Mouse (Mus musculus) spleen, adult 10 weeks (tissue): ENCODE measurements around the gene Il27. TPM values are rescaled to one million over a fixed set of nuclear protein-coding genes. Genes with fewer than 3 reads are reported as not detected.

Source experiments
- polyA plus RNA-seq: library from polyadenylated mRNA; stranded (reverse); fragments of 350-450 nt; fragmentation: Illumina TruSeq; extraction: RNeasy Lipid Tissue Mini Kit (QIAGEN cat#74804); gene quantifications from one replicate; pipeline ENCODE4 v1.2.3, GENCODE M21; 2015; ENCODE audit warnings: low replicate concordance; ENCODE audit not compliant: insufficient read depth

Il27 gene
- polyA plus RNA-seq = 0.33 TPM

DNA sequence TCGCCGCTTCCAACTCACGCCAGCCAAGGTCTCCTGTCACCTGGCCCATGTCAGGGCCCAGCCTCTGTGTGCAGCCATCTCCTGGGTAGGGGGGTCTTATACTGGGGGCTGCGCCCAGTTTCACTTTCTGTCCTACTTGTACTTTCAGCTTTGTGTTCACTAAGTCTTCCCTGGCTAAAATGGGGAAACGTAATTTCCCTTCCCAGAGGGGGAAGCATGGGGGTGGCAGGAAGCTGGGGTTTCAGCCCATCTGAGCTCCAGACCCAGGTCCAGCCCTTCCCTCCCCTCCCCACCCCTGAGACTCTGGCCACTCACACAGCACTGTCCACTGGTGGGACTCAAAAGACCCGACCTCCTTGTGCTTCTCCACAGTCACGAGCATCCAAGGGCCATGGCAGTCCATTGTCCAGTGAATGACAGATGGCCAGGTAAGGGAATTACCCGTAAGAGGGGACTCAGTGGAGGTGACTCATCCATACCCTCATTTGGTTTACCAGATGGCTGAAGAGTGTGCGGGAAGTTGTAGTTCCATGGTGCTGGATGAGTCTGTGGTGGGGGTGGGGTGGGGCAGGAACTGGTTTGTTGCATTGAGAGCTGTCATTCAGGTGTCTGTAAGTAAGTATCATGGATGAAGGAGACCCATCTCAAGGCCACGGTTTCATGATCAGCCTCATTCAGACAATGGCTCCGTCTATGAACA lies at the start of gene Il27:
TSS of gene Il27 (minus strand) at position 80 of the 700 bp plus-strand sequence.

DNA sequence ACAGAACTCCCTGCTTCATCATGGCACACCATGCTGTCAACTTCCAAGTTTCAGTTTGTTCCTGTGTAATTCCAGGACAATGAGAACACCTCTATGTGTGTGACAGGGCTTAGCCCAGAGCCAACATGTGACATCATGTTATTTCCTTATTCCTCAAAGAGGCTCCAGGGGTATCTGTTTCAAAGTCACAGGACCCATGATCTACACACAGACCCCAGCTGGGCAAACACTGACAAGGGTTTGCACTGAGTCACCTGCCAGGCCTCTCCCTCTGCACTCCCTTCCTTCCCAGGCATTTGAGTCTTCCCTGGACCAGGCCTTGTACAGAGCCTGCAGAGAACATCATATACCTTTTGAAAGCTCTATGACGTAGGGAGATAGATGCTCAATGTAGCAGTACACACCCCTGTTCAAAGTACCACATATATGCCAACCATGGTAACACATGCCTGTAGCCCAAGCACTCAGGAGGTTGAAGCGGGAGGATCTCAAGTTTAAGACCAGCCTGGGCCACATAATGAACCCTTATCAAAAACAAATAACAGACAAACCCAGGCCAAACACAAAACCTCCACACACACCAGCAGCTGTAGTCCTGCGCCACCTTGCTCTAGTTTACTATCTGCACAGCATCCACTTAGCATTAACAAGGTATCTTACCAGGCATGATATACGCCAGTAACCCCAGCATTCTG lies 36.2 kb upstream of the Il27 start, which contains the start of gene Nupr1:
TSS of gene Nupr1 (minus strand) at position 38 of the 695 bp plus-strand sequence.

GRCm38 (mm10) chr7:126585717-126586116 lies 9.0 kb downstream of the Il27 start, which contains the start of gene Cln3:
TSS of gene Cln3 (minus strand) at chr7:126585817.

GRCm38 (mm10) chr7:126584506-126584977 lies 10.2 kb downstream of the Il27 start, which contains the start of gene Apobr:
TSS of gene Apobr (plus strand) at chr7:126584942.

GRCm38 (mm10) chr7:126566094-126566765 lies 28.5 kb downstream of the Il27 start, which contains the start of gene Eif3c:
TSS of gene Eif3c (minus strand) at chr7:126566411.

Other genes with a start within 250 kb of the Il27 start
- gene Lat, start 225.4 kb downstream of the Il27 start, polyA plus RNA-seq = 72.7 TPM
- gene Spns1, start 217.5 kb downstream of the Il27 start, polyA plus RNA-seq = 18.3 TPM
- 27.6 TPM for gene Nfatc2ip, start 198.2 kb downstream of the Il27 start, polyA plus RNA-seq
- 712 TPM for gene Cd19, start 180.1 kb downstream of the Il27 start, polyA plus RNA-seq
- gene Rabep2, start 166.2 kb downstream of the Il27 start, polyA plus RNA-seq = 15.8 TPM
- 0.51 TPM for gene Atp2a1, start 131.8 kb downstream of the Il27 start, polyA plus RNA-seq
- 30.3 TPM for gene Sh2b1, start 119.5 kb downstream of the Il27 start, polyA plus RNA-seq
- gene Tufm, start 107.6 kb downstream of the Il27 start, polyA plus RNA-seq = 42.6 TPM
- gene Atxn2l, start 91.5 kb downstream of the Il27 start, polyA plus RNA-seq = 188 TPM
- 205 TPM for gene Eif3c, start 28.5 kb downstream of the Il27 start, polyA plus RNA-seq
- 18.4 TPM for gene Apobr, start 10.0 kb downstream of the Il27 start, polyA plus RNA-seq
- gene Cln3, start 9.1 kb downstream of the Il27 start, polyA plus RNA-seq = 40.6 TPM
- gene Nupr1, start 35.9 kb upstream of the Il27 start, polyA plus RNA-seq = 26.0 TPM
- gene Sgf29, start 54.4 kb upstream of the Il27 start, polyA plus RNA-seq = 30.5 TPM
- gene Sult1a1, start 81.5 kb upstream of the Il27 start, polyA plus RNA-seq = 38.4 TPM
- gene Bola2, start 100.5 kb upstream of the Il27 start, polyA plus RNA-seq = 9.9 TPM
- gene Slx1b, start 100.8 kb upstream of the Il27 start, polyA plus RNA-seq = 7.6 TPM
- 1,014 TPM for gene Coro1a, start 112.8 kb upstream of the Il27 start, polyA plus RNA-seq
- gene Mapk3, start 164.7 kb upstream of the Il27 start, polyA plus RNA-seq = 58.8 TPM
- 8.9 TPM for gene Gdpd3, start 171.4 kb upstream of the Il27 start, polyA plus RNA-seq
- 121 TPM for gene Ypel3, start 182.0 kb upstream of the Il27 start, polyA plus RNA-seq
- gene Tbx6, start 186.5 kb upstream of the Il27 start, polyA plus RNA-seq = 2.8 TPM
- 170 TPM for gene Ppp4c, start 197.6 kb upstream of the Il27 start, polyA plus RNA-seq
- gene Fam57b, start 202.7 kb upstream of the Il27 start, polyA plus RNA-seq = not detected
- not detected for gene 4930451I11Rik, start 236.7 kb upstream of the Il27 start, polyA plus RNA-seq